Mouse (Mus musculus): ENCODE data around the gene Dll4. TPM values are rescaled to one million over a fixed set of nuclear protein-coding genes. Genes with fewer than 3 reads are reported as not detected.

Gene Dll4
- total and polyA plus RNA-seq, 3 experiments = 0.18 TPM; not detected in 2

DNA sequence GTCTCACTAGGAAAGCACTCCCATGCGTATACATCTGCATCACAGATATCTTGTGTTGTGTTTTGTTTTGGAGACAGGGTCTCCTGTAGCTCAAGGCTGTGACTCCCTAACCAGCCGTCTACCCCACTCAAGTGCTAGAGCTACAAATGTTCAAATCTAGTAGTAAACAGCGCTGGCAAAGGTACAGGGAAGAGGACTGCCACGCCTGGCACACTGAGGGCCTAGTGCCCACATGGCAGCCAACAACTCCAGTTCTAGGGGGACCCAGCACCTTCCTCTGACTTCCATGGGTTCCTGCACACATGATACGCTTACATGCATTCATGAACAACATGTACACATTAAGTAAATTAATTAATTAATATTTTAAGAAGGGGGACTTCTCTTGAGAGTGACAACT is 33.3 kb upstream of the Dll4 start:
- Histone ChIP-seq H3K27me3 (ENCODE audit: control insufficient read depth in 1 of 2, insufficient read depth in 2 of 2, low read length in 2 of 2) (no peaks in the 10 kb centered on the region), H3K9ac (ENCODE audit: control insufficient read depth, low read depth, low read length, poor library complexity, severe bottlenecking) (no peak overlapping the region), H3K9me3 (replicated peaks; ENCODE audit: insufficient read depth, low read length) (no peaks in the 10 kb centered on the region), H3K27ac (ENCODE audit: control insufficient read depth, low read depth, low read length) (no peak overlapping the region), H3K36me3 (ENCODE audit: control insufficient read depth in 1 of 2, insufficient read depth in 2 of 2, low read length in 2 of 2) (peaks cover 0 to 7% of the 10 kb centered on the region in 2 experiments; a peak in 2 of 4 replicates), H3K4me3 (ENCODE audit: control insufficient read depth in 1 of 2, insufficient read depth in 1 of 2, low read depth in 2 of 2, low read length in 2 of 2) (no peak overlapping the region), H3K4me1 (ENCODE audit: control insufficient read depth in 1 of 2, insufficient read depth in 2 of 2, low read length in 2 of 2) (peaks cover 0 to 7% of the 10 kb centered on the region in 2 experiments; a peak in 1 of 4 replicates), H3K79me2 (ENCODE audit: control insufficient read depth, insufficient read depth, low read length, poor library complexity) (peaks cover 37% of the 10 kb centered on the region)
- no peak for TF ChIP-seq ZC3H11A (IDR thresholded peaks at IDR 0.05; ENCODE audit: low read depth, low read length)
- no peak for TF ChIP-seq CTCF (IDR thresholded peaks at IDR 0.05 in 2 of 3, conservative IDR thresholded peaks at IDR 0.05 in 1 of 3; ENCODE audit: control insufficient read depth in 1 of 3, insufficient read depth in 1 of 3, low read depth in 2 of 3, low read length in 3 of 3, poor library complexity in 1 of 3, severe bottlenecking in 1 of 3)
- TF ChIP-seq RAD21 (IDR thresholded peaks at IDR 0.05; ENCODE audit: low read depth, low read length) = no peak
- no peak for TF ChIP-seq SIN3A (IDR thresholded peaks at IDR 0.05; ENCODE audit: low read length)
- TF ChIP-seq ETS1 (IDR thresholded peaks at IDR 0.05; ENCODE audit: low read depth, low read length) = no peak
- TF ChIP-seq ZMIZ1 (IDR thresholded peaks at IDR 0.05; ENCODE audit: low read depth, low read length) = no peak
- no peak for TF ChIP-seq TCF12 (IDR thresholded peaks at IDR 0.05; ENCODE audit: low read depth, low read length)
- no peak for DNase-seq (ENCODE audit: low read depth, low spot score)

DNA sequence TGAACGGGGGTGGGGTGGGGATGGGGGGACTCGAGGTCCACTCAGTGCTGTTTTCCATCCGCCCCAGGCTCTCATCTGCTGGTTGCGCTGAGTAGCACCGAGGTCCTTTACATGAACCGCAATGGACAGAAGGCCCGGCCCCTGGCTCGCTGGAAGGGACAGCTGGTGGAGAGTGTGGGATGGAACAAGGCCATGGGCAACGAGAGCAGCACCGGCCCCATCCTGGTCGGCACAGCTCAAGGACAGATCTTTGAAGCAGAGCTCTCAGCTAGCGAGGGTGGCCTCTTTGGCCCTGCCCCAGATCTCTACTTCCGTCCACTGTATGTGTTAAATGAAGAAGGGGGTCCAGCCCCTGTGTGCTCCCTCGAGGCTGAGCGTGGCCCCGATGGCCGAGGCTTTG is 32.7 kb upstream of the Dll4 start:
- H3K4me3 ChIP-seq (ENCODE audit: control insufficient read depth in 1 of 2, insufficient read depth in 1 of 2, low read depth in 2 of 2, low read length in 2 of 2) = no peak overlapping the region
- H3K4me1 ChIP-seq (ENCODE audit: control insufficient read depth in 1 of 2, insufficient read depth in 2 of 2, low read length in 2 of 2) = peaks cover 0 to 7% of the 10 kb centered on the region in 2 experiments; a peak in 1 of 4 replicates
- H3K79me2 ChIP-seq (ENCODE audit: control insufficient read depth, insufficient read depth, low read length, poor library complexity) = peaks cover 37% of the 10 kb centered on the region
- no peak overlapping the region for H3K27ac ChIP-seq (ENCODE audit: control insufficient read depth, low read depth, low read length)
- no peak for TF ChIP-seq POLR2A (IDR thresholded peaks at IDR 0.05; ENCODE audit: control insufficient read depth in 1 of 2, insufficient read depth in 1 of 2, low read depth in 1 of 2, low read length in 2 of 2, poor library complexity in 1 of 2)
- DNase-seq (ENCODE audit: low read depth, low spot score) = no peak
- no peaks in the 10 kb centered on the region for H3K27me3 ChIP-seq (ENCODE audit: control insufficient read depth in 1 of 2, insufficient read depth in 2 of 2, low read length in 2 of 2)
- H3K9ac ChIP-seq (ENCODE audit: control insufficient read depth, low read depth, low read length, poor library complexity, severe bottlenecking) = no peak overlapping the region
- no peaks in the 10 kb centered on the region for H3K9me3 ChIP-seq (replicated peaks; ENCODE audit: insufficient read depth, low read length)
- peaks cover 0 to 7% of the 10 kb centered on the region in 2 experiments; a peak in 2 of 4 replicates for H3K36me3 ChIP-seq (ENCODE audit: control insufficient read depth in 1 of 2, insufficient read depth in 2 of 2, low read length in 2 of 2)

DNA sequence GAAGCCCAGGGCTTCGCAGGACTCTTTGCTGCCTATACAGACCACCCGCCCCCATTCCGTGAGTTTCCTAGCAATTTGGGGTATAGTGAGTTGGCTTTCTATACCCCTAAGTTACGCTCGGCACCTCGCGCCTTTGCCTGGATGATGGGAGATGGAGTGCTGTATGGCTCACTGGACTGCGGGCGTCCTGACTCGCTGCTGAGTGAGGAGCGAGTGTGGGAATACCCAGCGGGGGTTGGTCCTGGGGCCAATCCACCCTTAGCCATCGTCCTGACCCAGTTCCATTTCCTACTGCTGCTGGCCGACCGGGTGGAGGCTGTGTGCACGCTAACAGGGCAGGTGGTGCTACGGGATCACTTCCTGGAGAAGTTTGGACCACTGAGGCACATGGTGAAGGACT is 32.3 kb upstream of the Dll4 start:
- no peak overlapping the region for H3K4me3 ChIP-seq (ENCODE audit: control insufficient read depth in 1 of 2, insufficient read depth in 1 of 2, low read depth in 2 of 2, low read length in 2 of 2)
- DNase-seq (ENCODE audit: low read depth, low spot score) = no peak
- no peaks in the 10 kb centered on the region for H3K9me3 ChIP-seq (replicated peaks; ENCODE audit: insufficient read depth, low read length)
- peaks cover 0 to 7% of the 10 kb centered on the region in 2 experiments; a peak in 1 of 4 replicates for H3K4me1 ChIP-seq (ENCODE audit: control insufficient read depth in 1 of 2, insufficient read depth in 2 of 2, low read length in 2 of 2)
- no peak overlapping the region for H3K9ac ChIP-seq (ENCODE audit: control insufficient read depth, low read depth, low read length, poor library complexity, severe bottlenecking)
- no peak overlapping the region for H3K27ac ChIP-seq (ENCODE audit: control insufficient read depth, low read depth, low read length)
- peaks cover 37% of the 10 kb centered on the region for H3K79me2 ChIP-seq (ENCODE audit: control insufficient read depth, insufficient read depth, low read length, poor library complexity)
- TF ChIP-seq HCFC1 (IDR thresholded peaks at IDR 0.05; ENCODE audit: low read depth, low read length) = no peak
- no peak for TF ChIP-seq BHLHE40 (IDR thresholded peaks at IDR 0.05; ENCODE audit: borderline replicate concordance, low read depth, low read length)
- TF ChIP-seq RAD21 (IDR thresholded peaks at IDR 0.05; ENCODE audit: low read depth, low read length) = no peak
- TF ChIP-seq MAX (IDR thresholded peaks at IDR 0.05; ENCODE audit: low read length) = no peak
- TF ChIP-seq SIN3A (IDR thresholded peaks at IDR 0.05; ENCODE audit: low read length) = no peak
- no peak for TF ChIP-seq ZKSCAN1 (IDR thresholded peaks at IDR 0.05; ENCODE audit: low read depth, low read length)
- TF ChIP-seq CHD2 (IDR thresholded peaks at IDR 0.05; ENCODE audit: low read length) = no peak
- no peak for TF ChIP-seq UBTF (IDR thresholded peaks at IDR 0.05; ENCODE audit: borderline replicate concordance, insufficient read depth, low read depth, low read length)
- no peaks in the 10 kb centered on the region for H3K27me3 ChIP-seq (ENCODE audit: control insufficient read depth in 1 of 2, insufficient read depth in 2 of 2, low read length in 2 of 2)
- H3K36me3 ChIP-seq (ENCODE audit: control insufficient read depth in 1 of 2, insufficient read depth in 2 of 2, low read length in 2 of 2) = peaks cover 0 to 7% of the 10 kb centered on the region in 2 experiments; a peak in 1 of 4 replicates

Data from MEL (cell line).